Mouse (Mus musculus): ENCODE measurements around the gene Psmb10.
A peak's percentile ranks its signal among the peaks of the same experiment; 100 is the strongest.
"Not testable (repeated sequence)": the region's sequence is repeated elsewhere in the genome, so short reads cannot be mapped to it uniquely, and the experiment has no call there.

Gene Psmb10

DNA sequence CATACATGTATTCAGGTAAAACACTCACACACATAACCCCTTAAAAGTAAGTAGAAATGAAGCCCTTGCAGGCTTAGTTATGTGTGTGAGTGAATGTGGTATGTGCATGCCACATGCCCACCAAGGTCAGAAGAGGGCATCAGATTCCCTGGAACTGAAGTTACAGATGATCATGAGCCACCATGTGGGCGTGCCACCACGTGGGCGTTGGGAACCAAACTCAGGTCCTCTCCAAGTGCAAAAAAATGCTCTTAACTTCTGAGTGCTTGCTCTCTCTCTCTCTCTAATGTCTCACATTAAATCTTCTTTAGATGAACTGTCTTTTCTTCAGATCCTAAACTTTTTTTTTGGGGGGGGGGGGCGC, at the start of gene Psmb10:
Gene Psmb10 (minus strand): TSS at position 139 of the 364 bp plus-strand sequence.
- DNase-seq (ENCODE audit: low read depth) = no peak

DNA sequence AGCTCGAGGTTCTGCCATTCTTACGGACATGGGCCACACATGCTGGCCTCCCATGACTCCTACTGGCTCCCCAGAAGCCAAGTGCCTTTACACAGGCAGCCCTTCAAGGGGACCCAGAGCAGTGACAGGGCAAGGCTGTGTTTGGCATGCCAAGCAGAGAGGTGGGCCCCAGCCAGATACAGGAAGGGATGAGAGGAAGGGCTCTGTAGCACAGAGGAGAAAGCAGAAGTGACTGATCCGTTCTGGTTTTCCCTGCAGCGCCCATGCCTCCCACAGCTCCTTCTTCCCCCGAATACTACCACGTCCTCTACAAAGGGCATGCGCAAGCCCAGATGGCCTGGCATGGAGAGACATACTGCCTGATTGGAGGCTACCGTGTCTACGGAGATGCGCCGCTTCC, 45.2 kb upstream of the Psmb10 start:
- DNase-seq (ENCODE audit: low read depth) = not testable (repeated sequence)

DNA sequence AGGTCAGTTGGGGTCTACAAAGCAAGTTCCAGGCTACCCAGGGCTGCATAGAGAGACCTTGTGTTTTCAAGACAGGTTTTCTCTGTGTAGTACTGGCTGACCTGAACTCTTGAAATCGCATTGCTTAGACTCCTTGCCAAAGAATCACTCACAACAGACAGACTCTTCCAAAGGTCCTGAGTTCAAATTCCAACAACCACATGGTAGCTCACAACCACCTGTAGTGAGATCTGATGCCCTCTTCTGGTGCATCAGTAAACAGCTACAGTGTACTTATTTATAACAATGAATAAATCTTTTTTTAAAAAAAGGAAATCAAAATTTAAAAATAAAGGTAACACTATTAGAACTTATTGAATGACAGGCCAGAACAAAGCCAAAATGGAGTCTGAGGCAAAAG, 42.9 kb upstream of the Psmb10 start:
- DNase-seq (ENCODE audit: low read depth) = no peak

DNA sequence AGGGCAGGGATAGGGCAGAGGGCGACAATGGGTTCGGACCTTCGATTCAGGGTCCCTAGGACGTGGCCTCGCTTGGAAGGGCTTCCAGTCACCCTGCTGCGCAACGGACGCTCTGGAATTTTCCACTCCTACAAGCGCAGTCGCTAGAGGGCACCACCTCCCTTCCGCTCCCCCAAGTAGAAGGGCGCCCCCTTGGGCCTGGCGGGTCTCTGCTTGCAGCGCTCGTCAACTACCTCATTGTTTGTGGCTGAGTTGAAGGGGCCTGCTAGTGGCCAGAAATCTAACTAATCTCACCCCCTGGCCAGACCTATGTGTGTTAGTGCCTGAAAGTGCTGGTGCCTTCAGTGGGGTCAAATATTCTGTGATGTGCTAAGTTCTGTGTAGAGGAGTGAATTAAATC, 41.1 kb upstream of the Psmb10 start, which contains the start of gene Dpep3:
Gene Dpep3 (minus strand): TSS at position 105 of the 400 bp plus-strand sequence.
- DNase-seq (ENCODE audit: low read depth) = no peak

DNA sequence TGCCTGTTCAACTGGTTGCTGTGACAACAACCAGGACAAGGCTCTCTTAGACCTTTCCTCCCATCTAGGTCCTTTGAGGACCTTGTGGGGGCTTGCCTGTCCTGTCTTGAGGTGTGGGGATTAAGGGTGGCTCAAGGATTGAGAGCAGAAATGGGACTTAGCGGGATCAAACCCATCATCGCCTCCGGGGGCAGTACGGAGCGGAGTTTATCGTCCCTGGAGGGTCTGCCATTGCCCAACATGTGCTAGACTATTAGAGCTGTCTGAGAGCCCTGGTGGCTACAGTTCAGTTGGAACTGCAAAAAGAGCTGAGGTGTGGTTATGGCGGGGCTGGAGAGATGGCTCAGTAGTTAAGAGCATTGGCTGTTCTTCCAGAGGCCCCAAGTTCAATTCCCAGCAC, 37.1 kb upstream of the Psmb10 start:
- DNase-seq (ENCODE audit: low read depth) = no peak

DNA sequence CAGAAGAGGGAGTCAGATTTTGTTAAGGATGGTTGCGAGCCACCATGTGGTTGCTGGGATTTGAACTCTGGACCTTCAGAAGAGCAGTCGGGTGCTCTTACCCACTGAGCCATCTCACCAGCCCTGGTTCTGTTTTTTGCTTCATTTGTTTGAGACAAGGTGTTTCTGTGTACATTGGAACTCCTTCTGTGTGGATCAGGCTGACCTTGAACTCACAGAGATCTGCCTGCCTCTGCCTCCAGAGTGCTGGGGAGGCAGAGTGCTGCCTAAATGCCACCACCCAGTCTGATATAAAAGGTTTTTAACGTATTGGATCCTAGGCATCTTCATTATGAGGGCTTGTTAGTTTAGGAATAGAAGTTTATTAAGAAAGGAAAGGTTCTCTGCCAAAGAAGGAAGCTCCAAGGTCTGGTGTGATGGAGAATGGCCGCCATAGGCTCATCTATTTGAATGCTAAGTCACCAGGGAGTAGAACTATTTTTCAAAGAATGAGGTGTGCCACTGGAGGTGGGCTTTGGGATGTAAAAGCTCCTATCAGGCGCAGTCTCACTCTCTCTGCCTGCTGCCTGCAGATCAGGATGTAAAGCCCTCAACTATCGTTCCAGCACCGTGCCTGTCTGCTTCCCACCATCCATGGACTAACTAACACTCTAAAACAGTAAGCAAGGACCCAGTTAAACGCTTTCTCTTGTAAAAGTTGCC, 32.9 kb upstream of the Psmb10 start:
- no peak for DNase-seq (ENCODE audit: low read depth)

DNA sequence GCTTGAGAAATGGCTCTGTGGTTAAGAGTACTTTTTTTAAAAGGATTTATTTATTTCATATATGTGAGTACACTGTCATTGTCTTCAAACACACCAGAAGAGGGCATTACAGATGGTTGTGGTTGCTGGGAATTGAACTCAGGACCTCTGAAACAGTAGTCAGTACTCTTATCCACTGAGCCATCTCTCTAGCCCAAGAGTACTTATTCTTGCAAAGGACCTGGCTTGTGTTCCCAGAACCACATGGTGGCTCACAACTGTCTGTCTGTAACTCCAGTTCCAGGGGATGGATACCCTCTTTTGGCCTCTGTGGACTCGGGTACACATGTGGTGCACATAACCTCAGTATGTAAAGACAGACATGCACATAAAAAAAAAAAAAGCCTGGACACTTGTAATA, 31.1 kb upstream of the Psmb10 start:
- no peak for DNase-seq (ENCODE audit: low read depth)

DNA sequence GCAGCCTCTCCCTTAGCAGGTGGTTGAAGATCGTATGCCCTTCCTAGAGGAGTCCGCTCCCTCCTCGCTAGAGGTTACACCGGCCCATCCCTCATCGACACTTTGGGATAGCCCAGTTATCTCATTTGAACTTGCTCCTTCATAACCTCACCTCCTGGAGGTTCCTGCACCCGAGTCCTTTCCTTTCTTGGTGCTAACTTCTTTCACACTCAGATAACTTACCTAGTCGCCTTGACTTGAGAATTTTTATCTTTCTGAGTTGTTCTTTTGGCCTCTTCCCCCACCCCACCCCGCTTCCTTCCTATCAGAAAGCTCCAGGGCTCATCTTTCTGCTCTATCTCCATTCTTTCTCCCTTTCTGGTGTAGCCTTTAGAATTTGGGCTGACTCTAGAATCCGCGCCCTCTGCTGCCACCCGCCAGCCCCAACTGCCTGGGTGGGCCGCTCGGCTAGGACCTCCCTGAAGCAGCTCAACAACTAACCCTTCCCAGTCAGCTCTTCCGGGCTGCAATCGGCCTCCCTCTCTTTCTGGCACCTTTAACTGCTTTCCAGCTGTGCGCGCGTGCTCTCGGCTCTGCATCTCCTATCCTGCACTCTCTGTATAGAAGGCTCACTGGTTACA, 28.6 kb upstream of the Psmb10 start:
- peak; percentile 44 for DNase-seq (ENCODE audit: low read depth)

DNA sequence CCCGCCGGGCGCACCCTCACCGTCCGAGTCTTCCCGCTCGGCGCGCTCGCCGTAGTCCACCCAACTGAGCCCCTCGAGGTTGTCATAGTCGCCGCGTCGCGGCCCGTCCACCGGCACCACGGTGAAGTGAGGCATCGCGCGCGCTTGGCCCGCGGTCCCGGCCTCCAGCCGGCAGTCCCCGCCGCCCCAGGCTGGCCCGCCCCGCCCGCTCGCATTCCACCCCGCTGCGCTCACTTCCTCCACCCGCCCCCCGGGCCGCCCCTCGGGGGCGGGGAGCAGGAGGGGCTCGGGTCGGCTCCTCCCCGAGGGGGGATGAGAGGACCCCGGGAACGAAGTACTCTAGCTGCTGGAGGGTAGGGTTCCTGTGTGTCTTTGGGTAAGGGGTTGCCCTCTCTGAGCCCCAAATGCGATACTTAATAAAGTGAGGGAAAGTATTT, 27.7 kb upstream of the Psmb10 start, which contains the start of gene Slc12a4:
Gene Slc12a4 (minus strand): TSS at position 193 of the 437 bp plus-strand sequence.
- peak; percentile 82 for DNase-seq (ENCODE audit: low read depth)

DNA sequence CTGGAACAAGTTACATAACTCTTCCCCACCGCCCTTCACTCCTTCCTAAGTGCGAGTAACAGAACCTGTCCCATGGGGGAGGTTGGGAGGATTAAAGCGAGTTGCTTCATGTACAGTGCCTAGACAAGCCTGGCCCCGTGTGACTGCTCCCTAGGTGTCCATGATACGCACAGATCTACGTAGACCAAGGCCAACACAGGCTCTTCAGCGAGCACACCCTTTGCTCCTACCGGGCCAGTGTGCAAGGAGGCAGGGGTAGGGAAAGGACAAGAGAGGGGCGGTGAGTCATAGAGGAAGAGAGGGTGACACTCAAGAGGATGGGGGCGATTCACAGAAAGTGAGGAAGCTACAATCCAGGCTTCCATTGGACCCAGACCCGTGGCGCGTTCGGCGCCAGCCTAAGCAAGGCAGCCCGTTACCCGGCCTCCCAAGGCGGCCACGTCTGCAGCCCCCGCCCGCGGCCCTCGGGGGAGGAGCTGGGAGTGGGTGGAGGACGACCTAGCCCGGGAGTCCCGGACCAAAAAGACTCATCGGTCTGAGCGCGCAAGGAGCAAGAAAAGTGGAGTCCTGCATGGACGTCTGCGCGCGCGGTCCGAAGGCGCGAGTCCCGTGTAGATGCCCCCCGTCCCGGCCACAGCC, 27.1 kb upstream of the Psmb10 start:
- peak; percentile 64 for DNase-seq (ENCODE audit: low read depth)

DNA sequence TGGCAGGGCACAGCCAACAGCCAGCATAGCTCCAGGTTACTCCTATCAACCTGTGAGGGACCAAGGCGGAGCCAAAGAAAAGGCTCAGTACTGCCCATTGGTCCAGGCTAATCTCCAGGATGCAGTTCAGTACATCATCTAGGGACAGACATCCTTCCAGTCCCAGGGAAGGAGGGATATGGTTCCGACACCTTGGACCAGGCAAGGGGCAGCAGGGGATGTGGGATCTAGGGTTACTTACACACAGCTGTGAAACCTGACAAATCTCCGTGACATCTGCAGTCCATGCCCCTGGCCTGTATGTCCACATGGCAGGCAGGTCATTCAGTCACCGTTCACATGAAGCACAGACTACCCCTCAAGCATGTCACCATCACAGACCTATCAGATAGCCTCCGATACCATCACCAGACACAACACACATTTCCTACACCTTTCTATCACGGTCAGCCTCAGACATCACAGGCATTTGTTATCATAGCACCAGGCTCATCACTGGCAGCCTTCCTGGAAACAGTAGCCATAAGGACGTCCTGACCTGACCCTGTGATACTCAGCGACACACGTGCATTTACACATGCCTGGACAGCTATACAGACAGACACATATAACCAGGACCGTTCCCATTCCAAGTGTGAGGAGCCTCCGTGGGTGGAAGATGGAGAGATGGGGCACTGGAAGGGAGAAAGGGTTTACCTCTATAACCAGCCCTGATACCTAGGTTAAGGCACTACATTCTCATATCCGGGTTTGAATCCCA, 26.4 kb upstream of the Psmb10 start:
- peak; percentile 9 for DNase-seq (ENCODE audit: low read depth)

DNA sequence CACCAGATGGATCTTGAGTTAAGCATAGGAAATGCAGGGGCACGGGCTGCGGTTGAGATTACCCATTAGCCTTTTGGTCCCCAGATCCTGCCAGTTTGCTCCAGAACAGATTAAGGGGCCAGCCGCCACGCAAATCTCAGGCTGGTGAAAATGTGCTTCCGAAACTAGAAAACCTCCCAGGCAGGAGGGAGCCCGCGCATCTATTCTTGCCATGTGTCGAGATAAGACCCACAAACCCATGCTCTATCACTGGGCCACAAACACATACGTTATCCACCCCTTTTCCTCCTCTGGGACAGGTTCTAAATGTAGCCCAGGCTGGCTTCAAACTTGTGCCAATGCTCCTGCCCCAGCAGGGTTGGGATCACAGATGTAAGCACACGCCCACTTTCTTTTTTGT, 23.3 kb upstream of the Psmb10 start:
- DNase-seq (ENCODE audit: low read depth) = no peak

DNA sequence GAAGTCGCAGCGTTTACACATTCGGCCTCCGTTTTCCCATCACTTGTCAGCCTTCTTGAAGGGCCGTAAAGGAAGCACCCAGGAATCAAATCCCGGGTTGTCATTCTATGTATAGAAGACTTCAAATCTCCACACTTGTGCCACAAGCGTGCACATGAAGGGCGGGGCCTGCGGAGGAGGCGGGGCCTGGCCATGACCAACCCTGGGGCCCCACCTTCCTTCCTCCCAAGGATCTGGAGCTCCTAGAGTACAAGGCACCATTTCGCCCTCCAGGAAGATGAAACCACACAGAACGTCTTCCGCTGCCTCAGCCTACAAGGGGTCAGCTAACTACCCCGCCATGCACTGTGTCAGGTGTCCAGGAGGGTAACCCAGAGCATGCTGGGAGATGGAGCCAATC, 22.9 kb upstream of the Psmb10 start:
- DNase-seq (ENCODE audit: low read depth) = no peak

DNA sequence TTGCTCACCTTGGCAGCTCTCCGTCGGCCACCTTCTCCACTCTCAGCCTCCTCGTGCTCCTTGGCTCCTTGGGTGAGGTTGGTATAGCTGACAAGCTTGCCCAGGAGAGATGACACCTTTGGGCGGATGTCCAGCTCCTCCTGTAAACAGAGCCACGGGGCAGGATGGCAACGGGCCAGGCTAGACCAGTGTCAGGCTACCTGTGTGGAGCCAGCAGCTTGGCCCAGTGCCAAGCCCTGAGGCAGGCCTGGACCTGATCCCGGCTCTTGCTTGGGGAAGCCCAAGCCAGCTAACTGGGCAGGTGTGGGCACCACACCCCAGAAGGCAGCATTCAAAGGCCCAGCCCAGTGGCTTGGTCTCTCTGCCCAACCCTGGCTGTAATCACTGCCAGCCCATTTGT, 21.1 kb upstream of the Psmb10 start:
- no peak for DNase-seq (ENCODE audit: low read depth)

DNA sequence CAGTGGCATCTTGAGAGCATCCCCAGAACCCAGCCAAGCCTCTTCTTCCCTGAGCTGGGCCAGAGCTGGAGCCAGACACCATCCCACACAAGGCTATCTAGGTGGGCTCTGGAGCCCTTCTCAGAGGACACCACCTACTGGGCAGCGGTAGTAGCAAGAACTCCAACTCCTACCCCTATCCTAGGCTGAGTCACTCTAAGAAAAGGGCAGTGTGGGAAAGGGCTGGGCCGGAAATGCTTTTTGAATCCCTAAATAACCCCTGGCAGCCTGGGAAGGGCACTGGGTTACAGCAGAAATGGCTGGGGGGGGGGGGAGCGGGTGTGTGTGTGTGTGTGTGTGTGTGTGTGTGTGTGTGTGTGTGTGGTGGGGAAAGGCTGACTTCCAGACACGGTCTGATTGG, 19.6 kb upstream of the Psmb10 start:
- no peak for DNase-seq (ENCODE audit: low read depth)

DNA sequence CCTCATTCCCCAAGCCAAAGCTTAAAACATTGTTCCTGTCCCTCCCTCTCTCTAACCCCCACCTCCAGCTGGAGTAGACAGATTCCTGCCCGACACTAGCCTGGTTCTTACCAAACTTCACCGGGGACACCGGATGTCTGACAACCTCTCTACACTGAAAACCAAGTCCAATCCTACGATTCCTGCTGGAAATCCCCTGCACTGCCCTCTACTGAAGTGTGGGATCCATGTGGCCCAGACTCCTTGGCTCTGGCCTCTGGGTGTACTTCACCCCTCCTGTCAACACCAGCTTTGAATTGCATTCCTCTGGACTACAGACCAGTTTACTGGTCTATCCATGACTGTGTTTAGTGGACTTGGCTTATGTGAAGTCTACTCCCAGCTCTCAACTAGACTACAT, 18.3 kb upstream of the Psmb10 start:
- no peak for DNase-seq (ENCODE audit: low read depth)

DNA sequence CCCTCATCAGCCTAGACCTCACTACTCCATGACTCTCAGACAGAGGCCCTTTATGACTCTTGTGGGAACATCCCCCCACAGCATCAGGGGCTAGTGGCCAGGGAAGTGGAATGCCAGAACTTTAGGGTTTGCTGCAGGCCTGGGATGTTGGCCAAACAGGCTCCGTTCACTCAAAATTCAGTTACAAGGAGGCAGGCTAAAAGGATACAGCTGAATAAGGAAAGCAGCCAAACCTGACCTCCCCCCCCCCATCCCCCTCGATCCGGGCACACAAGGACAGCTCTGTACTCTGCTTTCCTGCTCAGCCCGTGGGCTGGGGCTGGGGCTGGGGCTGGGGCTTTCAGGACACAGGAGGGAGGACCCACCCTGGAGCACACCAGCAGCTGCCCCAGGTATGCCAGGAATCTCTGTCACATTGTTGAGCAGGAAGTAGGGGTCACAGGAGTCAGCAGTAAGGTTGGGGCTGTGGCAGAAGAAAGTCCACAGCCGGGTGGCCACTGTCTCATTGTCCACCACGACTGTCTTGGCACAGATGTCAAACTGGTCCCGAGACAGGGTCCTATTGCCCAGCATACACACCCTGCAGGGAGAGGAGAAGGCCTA, 12.9 kb upstream of the Psmb10 start:
- DNase-seq (ENCODE audit: low read depth) = no peak

DNA sequence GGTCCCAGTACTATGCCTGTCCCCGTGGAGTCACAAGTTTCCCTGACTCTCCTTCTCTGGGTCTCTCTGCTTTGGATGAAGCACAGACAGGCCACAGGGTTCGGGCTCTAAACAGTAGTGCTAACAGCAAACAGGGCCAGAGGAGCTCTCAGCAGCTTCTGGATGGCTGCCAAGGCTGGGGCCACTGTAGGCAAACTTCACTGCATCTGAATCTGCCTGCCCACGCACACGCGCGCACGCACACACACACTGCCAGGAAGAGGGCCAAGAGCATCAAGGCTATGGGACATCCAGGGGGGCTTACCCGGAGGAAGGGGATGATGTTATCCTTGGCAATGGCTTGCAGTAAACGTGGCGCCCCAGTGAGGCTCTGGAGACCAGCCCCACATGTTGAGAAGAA, 11.1 kb upstream of the Psmb10 start:
- DNase-seq (ENCODE audit: low read depth) = no peak

DNA sequence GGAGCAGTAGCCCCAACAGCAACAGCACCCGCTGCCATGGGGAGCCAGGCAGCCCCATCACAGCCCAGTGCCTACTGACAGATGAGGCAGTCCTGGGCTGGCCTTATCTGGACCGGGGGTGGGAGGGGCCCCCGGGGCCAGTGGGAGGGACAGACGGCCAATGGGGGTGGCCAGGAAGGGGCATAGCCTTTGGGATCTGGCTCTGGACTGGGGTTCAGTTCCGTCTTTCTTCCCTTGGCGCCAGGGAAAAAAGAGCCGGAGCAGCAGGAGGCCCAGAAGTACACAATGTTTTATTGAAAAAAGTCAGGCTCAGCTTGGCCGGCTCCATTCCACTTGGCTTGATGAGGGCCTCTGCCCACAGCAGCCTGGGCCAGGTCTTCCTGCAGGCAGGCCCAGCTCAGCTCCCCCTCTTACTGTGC, 5.1 kb upstream of the Psmb10 start, which contains the start of gene Lcat:
Gene Lcat (minus strand): TSS at position 62 of the 419 bp plus-strand sequence.
- DNase-seq (ENCODE audit: low read depth) = no peak

DNA sequence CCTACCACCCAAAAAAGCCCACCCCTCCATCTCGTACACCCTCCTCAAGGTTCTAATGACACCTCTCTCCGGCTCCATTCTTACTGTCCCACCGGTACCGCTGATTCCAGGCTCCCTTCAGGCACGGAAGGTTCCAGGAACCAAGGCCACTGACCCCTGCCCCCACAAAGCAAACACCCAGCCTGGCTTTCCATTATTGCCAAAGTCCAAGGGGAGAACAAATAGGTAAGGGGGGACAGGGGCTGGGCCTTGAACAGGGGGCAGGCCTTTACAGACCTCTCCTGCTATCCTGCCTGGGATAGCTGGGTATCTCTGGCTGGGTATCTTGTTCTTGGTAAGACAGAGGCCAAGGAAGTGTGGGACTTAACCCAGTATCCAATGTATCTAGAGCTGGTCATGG, 4.3 kb upstream of the Psmb10 start:
- DNase-seq (ENCODE audit: low read depth) = no peak

DNA sequence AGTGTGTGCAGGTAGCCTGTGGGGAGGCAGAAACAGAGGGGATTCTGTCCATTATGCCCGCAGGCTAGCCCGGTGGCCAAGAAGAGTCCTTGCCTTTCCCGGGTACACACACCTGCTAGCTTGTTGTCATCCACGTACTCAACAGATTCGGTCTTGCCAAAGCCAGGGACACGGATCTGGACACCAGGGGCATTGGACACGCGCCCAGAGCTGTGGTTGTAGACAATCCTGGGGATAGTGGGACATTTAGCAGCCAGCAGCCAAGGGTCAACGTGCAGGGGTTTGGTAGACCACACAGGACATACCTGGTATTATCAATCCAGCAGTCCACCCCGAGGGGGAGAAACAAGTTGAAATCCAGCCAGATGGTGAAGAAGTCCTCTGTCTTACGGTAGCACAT, 3.8 kb upstream of the Psmb10 start:
- DNase-seq (ENCODE audit: low read depth) = no peak

All from induced T-regulatory cell, adult 2 months (primary cell).